Mouse (Mus musculus): ENCODE measurements around the gene Ercc1. TPM values are rescaled to one million over a fixed set of nuclear protein-coding genes. Genes with fewer than 3 reads are reported as not detected.

Ercc1 gene
- polyA plus RNA-seq, 1 experiment = not detected

GRCm38 (mm10) chr7:19354991-19355390 is 10.4 kb downstream of the Ercc1 start:
- TF ChIP-seq CTCF (IDR thresholded peaks at IDR 0.05; ENCODE audit: insufficient read depth, low read depth, low read length) (no peak), POLR2A (IDR thresholded peaks at IDR 0.05; ENCODE audit: insufficient read depth, low read depth, low read length) (no peak)
- H3K4me1 ChIP-seq (ENCODE audit: control insufficient read depth, insufficient read depth, low read length) = peaks cover 10% of the 10 kb centered on the region; the same call in 1 of the 2 replicates
- WGBS = 88% methylated on average over 5 of the region's 5 CpGs
- H3K4me3 ChIP-seq (ENCODE audit: insufficient read depth, low read depth, low read length) = no peak overlapping the region
- H3K27ac ChIP-seq (ENCODE audit: insufficient read depth, low read depth, low read length) = no peak overlapping the region

GRCm38 (mm10) chr7:19356311-19356710 is 11.7 kb downstream of the Ercc1 start:
- H3K27ac ChIP-seq (ENCODE audit: insufficient read depth, low read depth, low read length) = no peak overlapping the region
- no peak for TF ChIP-seq CTCF (IDR thresholded peaks at IDR 0.05; ENCODE audit: insufficient read depth, low read depth, low read length)
- TF ChIP-seq POLR2A (IDR thresholded peaks at IDR 0.05; ENCODE audit: insufficient read depth, low read depth, low read length) = no peak
- WGBS = 70% methylated on average over 10 of the region's 10 CpGs
- peaks cover 19% of the 10 kb centered on the region for H3K4me1 ChIP-seq (ENCODE audit: control insufficient read depth, insufficient read depth, low read length)
- no peak overlapping the region for H3K4me3 ChIP-seq (ENCODE audit: insufficient read depth, low read depth, low read length)

GRCm38 (mm10) chr7:19357381-19358375 is 13.1 kb downstream of the Ercc1 start:
- WGBS = 90% methylated on average over 25 of the region's 25 CpGs
- Histone ChIP-seq H3K4me1 (ENCODE audit: control insufficient read depth, insufficient read depth, low read length) (peaks cover 30% of the 10 kb centered on the region), H3K27ac (ENCODE audit: insufficient read depth, low read depth, low read length) (no peak overlapping the region), H3K4me3 (ENCODE audit: insufficient read depth, low read depth, low read length) (no peak overlapping the region)
- TF ChIP-seq CTCF (IDR thresholded peaks at IDR 0.05; ENCODE audit: insufficient read depth, low read depth, low read length) (no peak), POLR2A (IDR thresholded peaks at IDR 0.05; ENCODE audit: insufficient read depth, low read depth, low read length) (no peak)

GRCm38 (mm10) chr7:19358634-19359033 is 14.1 kb downstream of the Ercc1 start:
- 13% methylated on average over 13 of the region's 13 CpGs for WGBS
- Histone ChIP-seq H3K27ac (ENCODE audit: insufficient read depth, low read depth, low read length) (no peak overlapping the region), H3K4me3 (ENCODE audit: insufficient read depth, low read depth, low read length) (peak overlapping the region; percentile 65; the same call in 1 of the 2 replicates), H3K4me1 (ENCODE audit: control insufficient read depth, insufficient read depth, low read length) (peaks cover 30% of the 10 kb centered on the region)
- TF ChIP-seq CTCF (IDR thresholded peaks at IDR 0.05; ENCODE audit: insufficient read depth, low read depth, low read length) = no peak
- TF ChIP-seq POLR2A (IDR thresholded peaks at IDR 0.05; ENCODE audit: insufficient read depth, low read depth, low read length) = no peak

- TF ChIP-seq CTCF (IDR thresholded peaks at IDR 0.05; ENCODE audit: insufficient read depth, low read depth, low read length) (no peak), POLR2A (IDR thresholded peaks at IDR 0.05; ENCODE audit: insufficient read depth, low read depth, low read length) (peak; percentile 83)
- Histone ChIP-seq H3K4me3 (ENCODE audit: insufficient read depth, low read depth, low read length) (peak within 1 kb of the TSS; percentile 65), H3K4me1 (ENCODE audit: control insufficient read depth, insufficient read depth, low read length) (peaks cover 30% of the 10 kb centered on the region), H3K27ac (ENCODE audit: insufficient read depth, low read depth, low read length) (peak within 1 kb of the TSS; percentile 52; the same call in 1 of the 2 replicates)
- under 1% methylated on average over 31 of the region's 31 CpGs for WGBS
These were observed 14.8 kb downstream of the Ercc1 start, which contains the start of the genes Cd3eap and Ppp1r13l for GRCm38 (mm10) chr7:19359299-19359891. Cd3eap (minus strand) TSS chr7:19359483. Ppp1r13l (plus strand) TSS chr7:19359749.

- peaks cover 30% of the 10 kb centered on the region for H3K4me1 ChIP-seq (ENCODE audit: control insufficient read depth, insufficient read depth, low read length)
- no peak for TF ChIP-seq CTCF (IDR thresholded peaks at IDR 0.05; ENCODE audit: insufficient read depth, low read depth, low read length)
- no peak for TF ChIP-seq POLR2A (IDR thresholded peaks at IDR 0.05; ENCODE audit: insufficient read depth, low read depth, low read length)
- H3K4me3 ChIP-seq (ENCODE audit: insufficient read depth, low read depth, low read length) = peak overlapping the region; percentile 65
- under 1% methylated on average over 45 of the region's 45 CpGs for WGBS
- H3K27ac ChIP-seq (ENCODE audit: insufficient read depth, low read depth, low read length) = no peak overlapping the region
These were observed 15.5 kb downstream of the Ercc1 start for GRCm38 (mm10) chr7:19359892-19360641.

- no peak for TF ChIP-seq CTCF (IDR thresholded peaks at IDR 0.05; ENCODE audit: insufficient read depth, low read depth, low read length)
- no peak for TF ChIP-seq POLR2A (IDR thresholded peaks at IDR 0.05; ENCODE audit: insufficient read depth, low read depth, low read length)
- Histone ChIP-seq H3K4me3 (ENCODE audit: insufficient read depth, low read depth, low read length) (peak overlapping the region; percentile 65), H3K27ac (ENCODE audit: insufficient read depth, low read depth, low read length) (no peak overlapping the region), H3K4me1 (ENCODE audit: control insufficient read depth, insufficient read depth, low read length) (peaks cover 29% of the 10 kb centered on the region)
- under 1% methylated on average over 26 of the region's 27 CpGs for WGBS
These were observed 16.4 kb downstream of the Ercc1 start for GRCm38 (mm10) chr7:19360944-19361343.

GRCm38 (mm10) chr7:19361720-19362119 is 17.1 kb downstream of the Ercc1 start:
- 6% methylated on average over 16 of the region's 16 CpGs for WGBS
- peak; percentile 72 for TF ChIP-seq CTCF (IDR thresholded peaks at IDR 0.05; ENCODE audit: insufficient read depth, low read depth, low read length)
- TF ChIP-seq POLR2A (IDR thresholded peaks at IDR 0.05; ENCODE audit: insufficient read depth, low read depth, low read length) = no peak
- Histone ChIP-seq H3K4me3 (ENCODE audit: insufficient read depth, low read depth, low read length) (peak overlapping the region; percentile 65), H3K4me1 (ENCODE audit: control insufficient read depth, insufficient read depth, low read length) (peaks cover 26% of the 10 kb centered on the region), H3K27ac (ENCODE audit: insufficient read depth, low read depth, low read length) (no peak overlapping the region)

Measured in olfactory bulb, adult 2 months (tissue).